ENCODE assay signal across 16 mouse cellular contexts in the genomic region with DNA sequence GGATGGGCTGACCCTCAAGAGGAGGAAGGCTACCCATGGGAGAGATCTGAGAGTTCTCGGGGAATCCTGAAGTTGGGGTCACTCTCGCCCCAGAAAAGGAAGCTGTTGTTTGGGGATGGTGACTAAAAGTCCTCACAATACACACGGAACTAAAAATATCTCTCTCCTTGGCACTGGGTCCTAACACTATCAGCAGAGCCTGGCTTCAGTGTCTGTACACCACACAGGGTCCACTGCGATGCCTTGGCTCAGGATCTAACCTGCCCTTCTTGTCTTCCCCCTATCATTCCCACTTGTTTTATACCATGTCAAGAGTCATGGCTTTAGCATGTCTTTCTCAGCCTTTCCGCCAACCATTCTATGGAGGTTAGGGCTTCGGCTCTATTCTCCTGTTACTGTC.
A peak's percentile ranks its signal among the peaks of the same experiment; 100 is the strongest.
DNase-seq lines count a peak whose midpoint lies in the region; ATAC-seq and TF ChIP-seq lines count a peak whose summit lies in the region.
"Had no signal": no experiment of that assay in that cellular context is flagged by ENCODE, and none has a peak within 500 bp of the region (broad histone marks: within the 10 kb centered on the region; RNA-seq: fewer than 3 reads in every experiment).

No protein-coding gene starts in this region.

- H3K27me3 ChIP-seq in lung, embryonic 15.5 days = no peaks in the 10 kb centered on the region
- H3K27me3 ChIP-seq in heart, postnatal 0 days (ENCODE audit: control insufficient read depth, insufficient read depth, low read length) = no peaks in the 10 kb centered on the region
- no peaks in the 10 kb centered on the region for H3K27me3 ChIP-seq in midbrain, embryonic 15.5 days (replicated peaks)
- H3K27me3 ChIP-seq: midbrain, embryonic 12.5 days had no signal

- TF ChIP-seq EP300 in heart, postnatal 0 days (IDR thresholded peaks at IDR 0.05; ENCODE audit: low read depth) = no peak

- TF ChIP-seq CTCF in heart, postnatal 0 days (IDR thresholded peaks at IDR 0.05; ENCODE audit: low read depth) = no peak

- peaks cover 11% of the 10 kb centered on the region for H3K4me1 ChIP-seq in lung, embryonic 15.5 days
- H3K4me1 ChIP-seq in heart, postnatal 0 days (ENCODE audit: control insufficient read depth, insufficient read depth) = peaks cover 19% of the 10 kb centered on the region; the same call in 1 of the 2 replicates
- H3K4me1 ChIP-seq in midbrain, embryonic 15.5 days = no peaks in the 10 kb centered on the region
- H3K4me1 ChIP-seq: hindbrain, embryonic 10.5 days; midbrain, embryonic 12.5 days had no signal

- no peaks in the 10 kb centered on the region for H3K9me3 ChIP-seq in lung, embryonic 15.5 days
- no peaks in the 10 kb centered on the region for H3K9me3 ChIP-seq in heart, postnatal 0 days (replicated peaks; ENCODE audit: control insufficient read depth, low read length)
- H3K9me3 ChIP-seq in midbrain, embryonic 15.5 days = no peaks in the 10 kb centered on the region
- H3K9me3 ChIP-seq: hindbrain, embryonic 10.5 days; limb, embryonic 13.5 days; midbrain, embryonic 12.5 days had no signal

- DNase-seq in lung, postnatal 4 days = no peak
- peak; percentile 64 for DNase-seq in heart, adult 8-10 months (ENCODE audit: low spot score)
- peak; percentile 36 for DNase-seq in heart, postnatal 0 days (ENCODE audit: low spot score)
- DNase-seq in right cerebral cortex, postnatal 14 days = no peak
- DNase-seq: adrenal gland, adult 8-10 months; cerebellum, adult 9-11 months; thymus, adult 18-20 months had no signal

- H3K4me2 ChIP-seq in lung, embryonic 15.5 days = no peak overlapping the region
- H3K4me2 ChIP-seq in heart, postnatal 0 days (ENCODE audit: low read depth, low read length) = peak overlapping the region; percentile 42
- no peak overlapping the region for H3K4me2 ChIP-seq in midbrain, embryonic 15.5 days
- H3K4me2 ChIP-seq: limb, embryonic 13.5 days; midbrain, embryonic 12.5 days had no signal

- 0 out of 2 replicates have a peak overlapping the region, but pooled peaks have one; percentile 3 for H3K27ac ChIP-seq in lung, embryonic 15.5 days
- peak overlapping the region; percentile 71 for H3K27ac ChIP-seq in heart, postnatal 0 days (ENCODE audit: low read depth)
- H3K27ac ChIP-seq in midbrain, embryonic 15.5 days = no peak overlapping the region
- H3K27ac ChIP-seq: hindbrain, embryonic 10.5 days; limb, embryonic 13.5 days; midbrain, embryonic 12.5 days had no signal

- H3K9ac ChIP-seq in lung, embryonic 15.5 days = no peak overlapping the region
- no peak overlapping the region for H3K9ac ChIP-seq in heart, postnatal 0 days (replicated peaks; ENCODE audit: low read depth, low read length)
- H3K9ac ChIP-seq in midbrain, embryonic 15.5 days = no peak overlapping the region
- H3K9ac ChIP-seq: limb, embryonic 13.5 days; midbrain, embryonic 12.5 days had no signal

- ATAC-seq in lung, embryonic 15.5 days (ENCODE audit: borderline replicate concordance, extremely low read depth, low FRiP score, low TSS enrichment) = no peak
- peak; percentile 72 for ATAC-seq in heart, postnatal 0 days (ENCODE audit: insufficient read depth, low read depth)
- no peak for ATAC-seq in midbrain, embryonic 15.5 days (replicated peaks)
- no peak; the same call in 1 of the 2 replicates for ATAC-seq in monocyte, adult 5-6 weeks (replicated peaks; ENCODE audit: insufficient number of reproducible peaks, low FRiP score, low TSS enrichment, poor library complexity, severe bottlenecking)
- ATAC-seq: CD4-positive, CD25-positive, alpha-beta regulatory T cell, adult 4 months; forebrain, embryonic 14.5 days; inflammation-experienced regulatory T-cells, adult 6 months had no signal

- no peaks in the 10 kb centered on the region for H3K36me3 ChIP-seq in lung, embryonic 15.5 days
- H3K36me3 ChIP-seq in heart, postnatal 0 days (replicated peaks; ENCODE audit: control insufficient read depth, insufficient read depth, low read length) = no peaks in the 10 kb centered on the region
- H3K36me3 ChIP-seq in midbrain, embryonic 15.5 days (replicated peaks) = no peaks in the 10 kb centered on the region
- H3K36me3 ChIP-seq: hindbrain, embryonic 10.5 days; limb, embryonic 13.5 days; midbrain, embryonic 12.5 days had no signal

- WGBS in lung, embryonic 15.5 days = 71% methylated on average over 6 of the region's 6 CpGs
- 34% methylated on average over 6 of the region's 6 CpGs for WGBS in heart, postnatal 0 days
- 93% methylated on average over 6 of the region's 6 CpGs for WGBS in midbrain, embryonic 15.5 days

- no peak overlapping the region for H3K4me3 ChIP-seq in lung, embryonic 15.5 days
- H3K4me3 ChIP-seq in heart, postnatal 0 days (ENCODE audit: low read depth, low read length) = no peak overlapping the region
- no peak overlapping the region for H3K4me3 ChIP-seq in midbrain, embryonic 15.5 days
- H3K4me3 ChIP-seq: hindbrain, embryonic 10.5 days; limb, embryonic 13.5 days; midbrain, embryonic 12.5 days had no signal

Comparison
In these comparisons a context has a peak if more than half of its experiments do, and no peak if none do; other contexts are left out.
1. DNase-seq: peak in heart, adult 8-10 months (single experiment) and heart, postnatal 0 days (single experiment); none in lung, postnatal 4 days (0 of 2) and right cerebral cortex, postnatal 14 days (single experiment).